Mouse (Mus musculus) cerebellum, adult 9-10 months (tissue): ENCODE results near the gene Kmt2d.

Experiments
- DNase-seq: peaks from one replicate; pipeline ENCODE4 v3.0.0; 2022

Kmt2d gene

GRCm38 (mm10) chr15:98793141-98793698 is 77.8 kb downstream of the Kmt2d start:
- DNase-seq, result no peak

GRCm38 (mm10) chr15:98792233-98793020 is 78.6 kb downstream of the Kmt2d start:
- DNase-seq, result no peak

- DNase-seq, result no peak
These were observed 79.2 kb downstream of the Kmt2d start for GRCm38 (mm10) chr15:98791771-98792170.

GRCm38 (mm10) chr15:98791221-98791620 is 79.8 kb downstream of the Kmt2d start:
- no peak for DNase-seq

- no peak for DNase-seq
These were observed 80.2 kb downstream of the Kmt2d start for GRCm38 (mm10) chr15:98790761-98791160.

GRCm38 (mm10) chr15:98789661-98790535 is 81.1 kb downstream of the Kmt2d start, which contains the start of gene Wnt1:
Gene Wnt1, plus strand, starts transcription at chr15:98789857.
- DNase-seq, result no peak

GRCm38 (mm10) chr15:98788972-98789660 is 81.9 kb downstream of the Kmt2d start:
- no peak for DNase-seq

GRCm38 (mm10) chr15:98787930-98788329 is 83.1 kb downstream of the Kmt2d start:
- no peak for DNase-seq

- DNase-seq, result no peak
These were observed 85.3 kb downstream of the Kmt2d start for GRCm38 (mm10) chr15:98785744-98786143.
